Mouse (Mus musculus) kidney, embryonic 15.5 days (tissue): ENCODE data around the gene Pkn1. TPM values are rescaled to one million over a fixed set of nuclear protein-coding genes. Genes with fewer than 3 reads are reported as not detected.

Experiments
- ATAC-seq: fragments of 200-750 bp; cut with Nextera tagmentation; replicated peaks from 2 replicates; pipeline ENCODE4 v1.8.0; 2017; ENCODE audit warnings: moderate TSS enrichment; ENCODE audit not compliant: low FRiP score
- H3K27ac ChIP-seq: fragments of 300-500 bp; sonication (generic); 2 replicates; pipeline ENCODE4 v1.5.1; 2015; ENCODE audit warnings: mild to moderate bottlenecking, inconsistent platforms
- H3K27me3 ChIP-seq: fragments of 300-500 bp; sonication (generic); 2 replicates; pipeline ENCODE4 v1.6.1; 2015; ENCODE audit warnings: inconsistent platforms
- H3K36me3 ChIP-seq: fragments of 300-500 bp; sonication (generic); 2 replicates; pipeline ENCODE4 v1.6.1; 2015; ENCODE audit warnings: inconsistent platforms
- H3K4me1 ChIP-seq: fragments of 300-500 bp; sonication (generic); 2 replicates; pipeline ENCODE4 v1.6.1; 2015; ENCODE audit warnings: inconsistent platforms
- H3K4me2 ChIP-seq: fragments of 300-500 bp; sonication (generic); 2 replicates; pipeline ENCODE4 v1.6.1; 2015; ENCODE audit warnings: moderate library complexity, mild to moderate bottlenecking, inconsistent platforms
- H3K4me3 ChIP-seq: fragments of 300-500 bp; sonication (generic); replicated peaks from 2 replicates; pipeline ENCODE4 v1.5.1; 2015; ENCODE audit warnings: mild to moderate bottlenecking, inconsistent platforms
- H3K9ac ChIP-seq: fragments of 300-500 bp; sonication (generic); 2 replicates; pipeline ENCODE4 v1.6.1; 2015; ENCODE audit warnings: mild to moderate bottlenecking, inconsistent platforms
- H3K9me3 ChIP-seq: fragments of 300-500 bp; sonication (generic); replicated peaks from 2 replicates; pipeline ENCODE4 v1.6.1; 2016; ENCODE audit warnings: inconsistent platforms
- WGBS: fragments of 180-500 bp; shearing (Covaris S2); methylation state at CpG from one replicate; pipeline ENCODE4 v1.1.7; 2015; ENCODE audit warnings: mixed read lengths; 5-methylcytosine and 5-hydroxymethylcytosine counted together
- polyA plus RNA-seq: library from polyadenylated mRNA; unstranded; fragments of >200 nt; fragmentation: Nextera tagmentation; extraction: Ambion mirVana; gene quantifications from 2 replicates; pipeline ENCODE4 v1.2.1, GENCODE M21; 2015

Gene Pkn1
- polyA plus RNA-seq, 1 experiment from 2014 or later: 34.6 TPM

GRCm38 (mm10) chr8:83656484-83657246 is 42.3 kb downstream of the Pkn1 start:
- Histone ChIP-seq H3K4me3 (no peak overlapping the region), H3K36me3 (peaks cover 33% of the 10 kb centered on the region), H3K4me2 (no peak overlapping the region), H3K27ac (peak overlapping the region; percentile 57; the same call in 1 of the 2 replicates), H3K9me3 (no peaks in the 10 kb centered on the region), H3K9ac (no peak overlapping the region), H3K4me1 (peaks cover 64% of the 10 kb centered on the region), H3K27me3 (no peaks in the 10 kb centered on the region)
- no peak for ATAC-seq
- 79% methylated on average over 13 of the region's 13 CpGs for WGBS

GRCm38 (mm10) chr8:83656043-83656442 is 42.9 kb downstream of the Pkn1 start:
- Histone ChIP-seq H3K36me3 (peaks cover 33% of the 10 kb centered on the region), H3K27ac (0 out of 2 replicates have a peak overlapping the region, but pooled peaks have one; percentile 57)
- WGBS: 89% methylated on average over 9 of the region's 9 CpGs

GRCm38 (mm10) chr8:83654725-83655124 is 44.3 kb downstream of the Pkn1 start:
- 91% methylated on average over 6 of the region's 6 CpGs for WGBS
- no peak overlapping the region for H3K4me2 ChIP-seq
- H3K27ac ChIP-seq: no peak overlapping the region
- H3K4me3 ChIP-seq: no peak overlapping the region
- H3K4me1 ChIP-seq: peaks cover 45% of the 10 kb centered on the region
- peaks cover 33% of the 10 kb centered on the region for H3K36me3 ChIP-seq
- no peak overlapping the region for H3K9ac ChIP-seq
- no peak for ATAC-seq
- no peaks in the 10 kb centered on the region for H3K27me3 ChIP-seq
- no peaks in the 10 kb centered on the region for H3K9me3 ChIP-seq

More at GRCm38 (mm10) chr8:83656043-83656442, 42.9 kb downstream of the Pkn1 start:
- H3K4me1 ChIP-seq: peaks cover 58% of the 10 kb centered on the region
- no peaks in the 10 kb centered on the region for H3K9me3 ChIP-seq
- no peak overlapping the region for H3K4me3 ChIP-seq
- no peak overlapping the region for H3K4me2 ChIP-seq
- H3K9ac ChIP-seq: no peak overlapping the region
- H3K27me3 ChIP-seq: no peaks in the 10 kb centered on the region
- no peak for ATAC-seq

- H3K4me2 ChIP-seq: peak overlapping the region; percentile 89
- no peaks in the 10 kb centered on the region for H3K9me3 ChIP-seq
- 32% methylated on average over 10 of the region's 10 CpGs for WGBS
- peaks cover 44% of the 10 kb centered on the region for H3K4me1 ChIP-seq
- peaks cover 26% of the 10 kb centered on the region for H3K36me3 ChIP-seq
- peak overlapping the region; percentile 76 for H3K4me3 ChIP-seq
- peak overlapping the region; percentile 73 for H3K9ac ChIP-seq
- H3K27me3 ChIP-seq: no peaks in the 10 kb centered on the region
- 0 out of 2 replicates have a peak, but pooled peaks have one; percentile 0 for ATAC-seq
- H3K27ac ChIP-seq: peak overlapping the region; percentile 85
Observed at GRCm38 (mm10) chr8:83653662-83654017, 45.3 kb downstream of the Pkn1 start.

- Histone ChIP-seq H3K4me1 (peaks cover 44% of the 10 kb centered on the region), H3K9me3 (no peaks in the 10 kb centered on the region), H3K9ac (peak overlapping the region; percentile 73), H3K27me3 (no peaks in the 10 kb centered on the region), H3K4me3 (peak overlapping the region; percentile 76), H3K36me3 (peaks cover 24% of the 10 kb centered on the region), H3K4me2 (peak overlapping the region; percentile 89), H3K27ac (peak overlapping the region; percentile 85)
- 1% methylated on average over 46 of the region's 46 CpGs for WGBS
- ATAC-seq: peak; percentile 13; the same call in 1 of the 2 replicates
Observed at GRCm38 (mm10) chr8:83652744-83653661, 46.0 kb downstream of the Pkn1 start.

GRCm38 (mm10) chr8:83652030-83652743 is 46.8 kb downstream of the Pkn1 start, which contains the start of gene Gipc1:
Gene Gipc1, plus strand, starts transcription at chr8:83652677.
- Histone ChIP-seq H3K36me3 (peaks cover 16% of the 10 kb centered on the region), H3K4me3 (peak within 1 kb of the TSS; percentile 76), H3K27ac (peak within 1 kb of the TSS; percentile 85), H3K9me3 (no peaks in the 10 kb centered on the region), H3K9ac (peak within 1 kb of the TSS; percentile 73), H3K4me2 (peak within 1 kb of the TSS; percentile 89), H3K4me1 (peaks cover 42% of the 10 kb centered on the region), H3K27me3 (no peaks in the 10 kb centered on the region)
- WGBS: 4% methylated on average over 50 of the region's 50 CpGs
- peak; percentile 96 for ATAC-seq

GRCm38 (mm10) chr8:83649699-83650098 is 49.3 kb downstream of the Pkn1 start:
- WGBS: 93% methylated on average over 6 of the region's 6 CpGs

GRCm38 (mm10) chr8:83648031-83648430 is 50.9 kb downstream of the Pkn1 start:
- H3K4me2 ChIP-seq: no peak overlapping the region
- no peak overlapping the region for H3K9ac ChIP-seq
- WGBS: 93% methylated on average over 4 of the region's 4 CpGs
- no peaks in the 10 kb centered on the region for H3K9me3 ChIP-seq
- peaks cover 4% of the 10 kb centered on the region for H3K4me1 ChIP-seq
- no peak overlapping the region for H3K4me3 ChIP-seq
- H3K36me3 ChIP-seq: no peaks in the 10 kb centered on the region
- no peak overlapping the region for H3K27ac ChIP-seq
- ATAC-seq: no peak
- no peaks in the 10 kb centered on the region for H3K27me3 ChIP-seq

More at GRCm38 (mm10) chr8:83649699-83650098, 49.3 kb downstream of the Pkn1 start:
- ATAC-seq: no peak
- no peak overlapping the region for H3K4me2 ChIP-seq
- H3K9me3 ChIP-seq: no peaks in the 10 kb centered on the region
- no peaks in the 10 kb centered on the region for H3K27me3 ChIP-seq
- H3K9ac ChIP-seq: no peak overlapping the region
- H3K36me3 ChIP-seq: 0 out of 2 replicates have a peak, but pooled peaks cover 3% of the 10 kb centered on the region
- peaks cover 19% of the 10 kb centered on the region for H3K4me1 ChIP-seq
- H3K4me3 ChIP-seq: no peak overlapping the region
- no peak overlapping the region for H3K27ac ChIP-seq

GRCm38 (mm10) chr8:83647511-83647910 is 51.5 kb downstream of the Pkn1 start:
- 91% methylated on average over 11 of the region's 11 CpGs for whole genome bisulfite sequencing
- no peaks in the 10 kb centered on the region for H3K9me3 ChIP-seq
- no peak overlapping the region for H3K4me3 ChIP-seq
- H3K4me1 ChIP-seq: 0 out of 2 replicates have a peak, but pooled peaks cover 4% of the 10 kb centered on the region
- ATAC-seq: no peak
- no peak overlapping the region for H3K9ac ChIP-seq
- H3K36me3 ChIP-seq: no peaks in the 10 kb centered on the region
- no peak overlapping the region for H3K27ac ChIP-seq
- H3K4me2 ChIP-seq: no peak overlapping the region
- no peaks in the 10 kb centered on the region for H3K27me3 ChIP-seq

GRCm38 (mm10) chr8:83639649-83640048 is 59.3 kb downstream of the Pkn1 start:
- no peak overlapping the region for H3K4me2 ChIP-seq
- H3K9ac ChIP-seq: no peak overlapping the region
- no peaks in the 10 kb centered on the region for H3K27me3 ChIP-seq
- no peaks in the 10 kb centered on the region; the same call in 1 of the 2 replicates for H3K9me3 ChIP-seq
- no peak overlapping the region for H3K27ac ChIP-seq
- no peak for ATAC-seq
- H3K4me3 ChIP-seq: no peak overlapping the region
- 71% methylated on average over 5 of the region's 5 CpGs for WGBS
- H3K4me1 ChIP-seq: no peaks in the 10 kb centered on the region
- H3K36me3 ChIP-seq: no peaks in the 10 kb centered on the region

- H3K4me2 ChIP-seq: no peak overlapping the region
- H3K36me3 ChIP-seq: no peaks in the 10 kb centered on the region
- H3K4me3 ChIP-seq: no peak overlapping the region
- H3K9ac ChIP-seq: no peak overlapping the region
- ATAC-seq: no peak
- no peaks in the 10 kb centered on the region; the same call in 1 of the 2 replicates for H3K9me3 ChIP-seq
- no peaks in the 10 kb centered on the region for H3K27me3 ChIP-seq
- 80% methylated on average over 4 of the region's 4 CpGs for WGBS
- no peaks in the 10 kb centered on the region for H3K4me1 ChIP-seq
- no peak overlapping the region for H3K27ac ChIP-seq
Observed at GRCm38 (mm10) chr8:83638856-83639255, 60.1 kb downstream of the Pkn1 start.
